Mouse (Mus musculus) forebrain, postnatal 0 days (tissue): ENCODE results near the gene Olfr709-ps1. TPM values are rescaled to one million over a fixed set of nuclear protein-coding genes. Genes with fewer than 3 reads are reported as not detected.

ENCODE experiments used
- ATAC-seq: fragments of 200-750 bp; cut with Nextera tagmentation; 2 replicates; pipeline ENCODE4 v1.8.0; 2017; ENCODE audit warnings: mild to moderate bottlenecking, moderate library complexity
- DNase-seq: peaks from one replicate; pipeline ENCODE4 v3.0.0-alpha.2; 2015
- H3K27ac ChIP-seq: fragments of 300-500 bp; sonication (generic); 2 replicates; pipeline ENCODE4 v1.5.1; 2014; ENCODE audit warnings: low read depth, mild to moderate bottlenecking, antibody characterized with exemption, low read length, moderate library complexity, mixed read lengths
- H3K27me3 ChIP-seq: fragments of 300-500 bp; sonication (generic); 2 replicates; pipeline ENCODE4 v1.6.1; 2014; ENCODE audit warnings: mild to moderate bottlenecking, low read length, mixed read lengths; ENCODE audit not compliant: insufficient read depth
- H3K36me3 ChIP-seq: fragments of 300-500 bp; sonication (generic); 2 replicates; pipeline ENCODE4 v1.6.1; 2014; ENCODE audit warnings: mild to moderate bottlenecking, moderate library complexity; ENCODE audit not compliant: insufficient read depth
- H3K4me1 ChIP-seq: fragments of 300-500 bp; sonication (generic); 2 replicates; pipeline ENCODE4 v1.6.1; 2014; ENCODE audit warnings: antibody characterized with exemption; ENCODE audit not compliant: insufficient read depth
- H3K4me2 ChIP-seq: fragments of 300-500 bp; sonication (generic); 2 replicates; pipeline ENCODE4 v1.6.1; 2014; ENCODE audit warnings: low read depth, mild to moderate bottlenecking, moderate library complexity
- H3K4me3 ChIP-seq: fragments of 300-500 bp; sonication (generic); 2 replicates; pipeline ENCODE4 v1.5.1; 2014; ENCODE audit warnings: low read depth, low read length, mixed read lengths
- H3K9ac ChIP-seq: fragments of 300-500 bp; sonication (generic); 2 replicates; pipeline ENCODE4 v1.6.1; 2014; ENCODE audit warnings: mild to moderate bottlenecking
- H3K9me3 ChIP-seq: fragments of 300-500 bp; sonication (generic); 2 replicates; pipeline ENCODE4 v1.6.1; 2016; ENCODE audit warnings: low read length
- CTCF ChIP-seq: sonication (generic); IDR thresholded peaks from 2 replicates; pipeline ENCODE4 v1.5.1; 2016; ENCODE audit warnings: antibody characterized with exemption, control low read depth, low read depth
- WGBS: fragments of 180-500 bp; shearing (Covaris S2); extraction: QIAGEN DNeasy Blood & Tissue Kit; methylation state at CpG from one replicate; pipeline ENCODE4 v1.1.7; 2014; 5-methylcytosine and 5-hydroxymethylcytosine counted together
- polyA plus RNA-seq: library from polyadenylated mRNA; unstranded; fragments of >200 nt; fragmentation: Nextera tagmentation; extraction: Ambion mirVana; gene quantifications from 2 replicates; pipeline ENCODE4 v1.2.1, GENCODE M21; 2015
- total RNA-seq: library from RNA; depleted of rRNA; stranded (reverse); fragments of >200 nt; gene quantifications from 2 replicates; pipeline ENCODE4 v1.2.3, GENCODE M21; 2014; rRNA removed

The Olfr709-ps1 gene
- total and polyA plus RNA-seq, 2 experiments from 2014 or later: not detected

- Histone ChIP-seq H3K9ac (no peak within 1 kb of the TSS), H3K27ac (no peak within 1 kb of the TSS), H3K36me3 (no peaks in the 10 kb centered on the region), H3K4me3 (no peak within 1 kb of the TSS), H3K4me2 (no peak within 1 kb of the TSS), H3K27me3 (no peaks in the 10 kb centered on the region), H3K4me1 (no peaks in the 10 kb centered on the region), H3K9me3 (no peaks in the 10 kb centered on the region)
- ATAC-seq (no peak), DNase-seq (no peak)
- WGBS: 88% methylated on average over 2 of the region's 2 CpGs
- no peak for TF ChIP-seq CTCF
Observed at GRCm38 (mm10) chr7:106888062-106888461, 44.0 kb downstream of the Olfr709-ps1 start, which contains the start of gene Olfr706. TSS of gene Olfr706 (minus strand) at chr7:106888162.

GRCm38 (mm10) chr7:106876791-106877190 lies 55.2 kb downstream of the Olfr709-ps1 start, which contains the start of gene Olfr705:
TSS of gene Olfr705 (minus strand) at chr7:106876891.
- ATAC-seq (no peak), DNase-seq (no peak)
- H3K9ac ChIP-seq: no peak within 1 kb of the TSS
- H3K36me3 ChIP-seq: no peaks in the 10 kb centered on the region
- H3K4me3 ChIP-seq: no peak within 1 kb of the TSS
- no peaks in the 10 kb centered on the region for H3K9me3 ChIP-seq
- no peak for TF ChIP-seq CTCF
- no peaks in the 10 kb centered on the region for H3K4me1 ChIP-seq
- H3K4me2 ChIP-seq: no peak within 1 kb of the TSS
- WGBS: 79% methylated on average over 3 of the region's 3 CpGs
- H3K27ac ChIP-seq: no peak within 1 kb of the TSS
- H3K27me3 ChIP-seq: no peaks in the 10 kb centered on the region

Other genes with a start within 250 kb of the Olfr709-ps1 start
- not detected in 2 replicates for gene Olfr694, start 240.4 kb downstream of the Olfr709-ps1 start, total RNA-seq
- gene Olfr694, start 240.4 kb downstream of the Olfr709-ps1 start, polyA plus RNA-seq: not detected in 2 replicates
- gene Olfr695, start 215.8 kb downstream of the Olfr709-ps1 start, total RNA-seq: not detected in 2 replicates
- not detected in 2 replicates for gene Olfr695, start 215.8 kb downstream of the Olfr709-ps1 start, polyA plus RNA-seq
- gene Olfr697, start 189.8 kb downstream of the Olfr709-ps1 start, total RNA-seq: not detected in 2 replicates
- gene Olfr697, start 189.8 kb downstream of the Olfr709-ps1 start, polyA plus RNA-seq: not detected in 2 replicates
- not detected in 2 replicates for gene Olfr698, start 176.8 kb downstream of the Olfr709-ps1 start, total RNA-seq
- gene Olfr698, start 176.8 kb downstream of the Olfr709-ps1 start, polyA plus RNA-seq: not detected in 2 replicates
- not detected in 2 replicates for gene Olfr699, start 139.0 kb downstream of the Olfr709-ps1 start, total RNA-seq
- gene Olfr699, start 139.0 kb downstream of the Olfr709-ps1 start, polyA plus RNA-seq: not detected in 2 replicates
- not detected in 2 replicates for gene Olfr700, start 123.4 kb downstream of the Olfr709-ps1 start, total RNA-seq
- gene Olfr700, start 123.4 kb downstream of the Olfr709-ps1 start, polyA plus RNA-seq: not detected in 2 replicates
- gene Olfr701, start 118.1 kb downstream of the Olfr709-ps1 start, total RNA-seq: not detected in 2 replicates
- not detected in 2 replicates for gene Olfr701, start 118.1 kb downstream of the Olfr709-ps1 start, polyA plus RNA-seq
- gene Olfr702, start 98.3 kb downstream of the Olfr709-ps1 start, total RNA-seq: not detected in 2 replicates
- gene Olfr702, start 98.3 kb downstream of the Olfr709-ps1 start, polyA plus RNA-seq: not detected in 2 replicates
- gene Olfr703, start 88.9 kb downstream of the Olfr709-ps1 start, total RNA-seq: not detected in 2 replicates
- gene Olfr703, start 88.9 kb downstream of the Olfr709-ps1 start, polyA plus RNA-seq: not detected in 2 replicates
- gene Olfr704, start 69.0 kb downstream of the Olfr709-ps1 start, total RNA-seq: not detected in 2 replicates
- not detected in 2 replicates for gene Olfr704, start 69.0 kb downstream of the Olfr709-ps1 start, polyA plus RNA-seq
- not detected in 2 replicates for gene Olfr705, start 55.3 kb downstream of the Olfr709-ps1 start, total RNA-seq
- not detected in 2 replicates for gene Olfr705, start 55.3 kb downstream of the Olfr709-ps1 start, polyA plus RNA-seq
- gene Olfr706, start 44.1 kb downstream of the Olfr709-ps1 start, total RNA-seq: not detected in 2 replicates
- not detected in 2 replicates for gene Olfr706, start 44.1 kb downstream of the Olfr709-ps1 start, polyA plus RNA-seq
- gene Olfr707, start 31.0 kb downstream of the Olfr709-ps1 start, total RNA-seq: not detected in 2 replicates
- not detected in 2 replicates for gene Olfr707, start 31.0 kb downstream of the Olfr709-ps1 start, polyA plus RNA-seq
- gene Olfr1532-ps1, start 24.2 kb downstream of the Olfr709-ps1 start, total RNA-seq: not detected in 2 replicates
- gene Olfr1532-ps1, start 24.2 kb downstream of the Olfr709-ps1 start, polyA plus RNA-seq: not detected in 2 replicates
- not detected in 2 replicates for gene Olfr710, start 16.1 kb upstream of the Olfr709-ps1 start, total RNA-seq
- gene Olfr710, start 16.1 kb upstream of the Olfr709-ps1 start, polyA plus RNA-seq: not detected in 2 replicates
- gene Olfr6, start 31.7 kb upstream of the Olfr709-ps1 start, total RNA-seq: not detected in 2 replicates
- not detected in 2 replicates for gene Olfr6, start 31.7 kb upstream of the Olfr709-ps1 start, polyA plus RNA-seq
- not detected in 2 replicates for gene Olfr711, start 43.2 kb upstream of the Olfr709-ps1 start, total RNA-seq
- not detected in 2 replicates for gene Olfr711, start 43.2 kb upstream of the Olfr709-ps1 start, polyA plus RNA-seq
- not detected in 2 replicates for gene Olfr2, start 73.9 kb upstream of the Olfr709-ps1 start, total RNA-seq
- gene Olfr2, start 73.9 kb upstream of the Olfr709-ps1 start, polyA plus RNA-seq: not detected in 2 replicates
- gene Olfr713, start 99.0 kb upstream of the Olfr709-ps1 start, total RNA-seq: not detected in 2 replicates
- gene Olfr713, start 99.0 kb upstream of the Olfr709-ps1 start, polyA plus RNA-seq: not detected in 2 replicates
- gene Olfr714, start 138.8 kb upstream of the Olfr709-ps1 start, total RNA-seq: not detected in 2 replicates
- not detected in 2 replicates for gene Olfr714, start 138.8 kb upstream of the Olfr709-ps1 start, polyA plus RNA-seq
- gene Olfr17, start 161.0 kb upstream of the Olfr709-ps1 start, total RNA-seq: not detected in 2 replicates
- not detected in 2 replicates for gene Olfr17, start 161.0 kb upstream of the Olfr709-ps1 start, polyA plus RNA-seq
- gene Olfr715b, start 178.2 kb upstream of the Olfr709-ps1 start, total RNA-seq: not detected in 2 replicates
- gene Olfr715b, start 178.2 kb upstream of the Olfr709-ps1 start, polyA plus RNA-seq: not detected in 2 replicates
- gene Olfr715, start 198.9 kb upstream of the Olfr709-ps1 start, total RNA-seq: not detected in 2 replicates
- gene Olfr715, start 198.9 kb upstream of the Olfr709-ps1 start, polyA plus RNA-seq: not detected in 2 replicates
- not detected in 2 replicates for gene Olfr716, start 206.1 kb upstream of the Olfr709-ps1 start, total RNA-seq
- not detected in 2 replicates for gene Olfr716, start 206.1 kb upstream of the Olfr709-ps1 start, polyA plus RNA-seq
- gene Nlrp14, start 234.8 kb upstream of the Olfr709-ps1 start, total RNA-seq: 0.05 TPM in 1 of 2 replicates, not detected in the other
- not detected in 2 replicates for gene Nlrp14, start 234.8 kb upstream of the Olfr709-ps1 start, polyA plus RNA-seq